Mouse (Mus musculus) intestine, embryonic 14.5 days (tissue): Measurements from ENCODE around the gene Mxi1. TPM values are rescaled to one million over a fixed set of nuclear protein-coding genes. Genes with fewer than 3 reads are reported as not detected.
A peak's percentile ranks its signal among the peaks of the same experiment; 100 is the strongest.

Experiments
- ATAC-seq: fragments of 200-750 bp; cut with Nextera tagmentation; replicated peaks from 2 replicates; pipeline ENCODE4 v1.8.0; 2017; ENCODE audit warnings: low read depth, moderate number of reproducible peaks, moderate TSS enrichment, moderate library complexity; ENCODE audit not compliant: low FRiP score, low TSS enrichment
- DNase-seq: peaks from one replicate; pipeline ENCODE4 v3.0.0-alpha.2; 2018; ENCODE audit warnings: low spot score
- H3K27ac ChIP-seq: fragments of 300-500 bp; sonication (generic); 2 replicates; pipeline ENCODE4 v1.5.1; 2014; ENCODE audit warnings: low read depth, mild to moderate bottlenecking, control low read depth
- H3K27me3 ChIP-seq: fragments of 300-500 bp; sonication (generic); replicated peaks from 2 replicates; pipeline ENCODE4 v1.6.1; 2014; ENCODE audit warnings: low read length, control low read depth; ENCODE audit not compliant: control insufficient read depth, insufficient read depth
- H3K36me3 ChIP-seq: fragments of 300-500 bp; sonication (generic); 2 replicates; pipeline ENCODE4 v1.6.1; 2014; ENCODE audit warnings: low read length, control low read depth; ENCODE audit not compliant: control insufficient read depth, insufficient read depth
- H3K4me1 ChIP-seq: fragments of 300-500 bp; sonication (generic); replicated peaks from 2 replicates; pipeline ENCODE4 v1.6.1; 2014; ENCODE audit warnings: low read length, control low read depth, mixed read lengths; ENCODE audit not compliant: control insufficient read depth, insufficient read depth
- H3K4me2 ChIP-seq: fragments of 300-500 bp; sonication (generic); 2 replicates; pipeline ENCODE4 v1.6.1; 2014; ENCODE audit warnings: low read length
- H3K4me3 ChIP-seq: fragments of 300-500 bp; sonication (generic); 2 replicates; pipeline ENCODE4 v1.5.1; 2014; ENCODE audit warnings: low read depth, low read length, control low read depth, mixed read lengths
- H3K9ac ChIP-seq: fragments of 300-500 bp; sonication (generic); 2 replicates; pipeline ENCODE4 v1.6.1; 2014; ENCODE audit warnings: mild to moderate bottlenecking, low read length
- H3K9me3 ChIP-seq: fragments of 300-500 bp; sonication (generic); 2 replicates; pipeline ENCODE4 v1.6.1; 2016; ENCODE audit warnings: low read length, control low read depth; ENCODE audit not compliant: control insufficient read depth
- WGBS: fragments of 180-500 bp; shearing (Covaris S2); extraction: QIAGEN DNeasy Blood & Tissue Kit; methylation state at CpG from one replicate; pipeline ENCODE4 v1.1.7; 2014; 5-methylcytosine and 5-hydroxymethylcytosine counted together
- polyA plus RNA-seq: library from polyadenylated mRNA; unstranded; fragments of >200 nt; fragmentation: Nextera tagmentation; extraction: Ambion mirVana; gene quantifications from 2 replicates; pipeline ENCODE4 v1.2.1, GENCODE M21; 2014

The Mxi1 gene
- polyA plus RNA-seq, 1 experiment from 2014 or later: 37.5 TPM

- no peaks in the 10 kb centered on the region for H3K27me3 ChIP-seq
- DNase-seq: no peak
- H3K4me3 ChIP-seq: no peak overlapping the region
- 20% methylated on average over 6 of the region's 6 CpGs for WGBS
- H3K27ac ChIP-seq: peak overlapping the region; percentile 71
- H3K9ac ChIP-seq: no peak overlapping the region
- no peaks in the 10 kb centered on the region for H3K36me3 ChIP-seq
- no peak for ATAC-seq
- H3K9me3 ChIP-seq: no peaks in the 10 kb centered on the region
- H3K4me1 ChIP-seq: peaks cover 18% of the 10 kb centered on the region
- no peak overlapping the region for H3K4me2 ChIP-seq
Observed at GRCm38 (mm10) chr19:53412149-53412848, 102.0 kb downstream of the Mxi1 start.

GRCm38 (mm10) chr19:53413617-53414380, 103.5 kb downstream of the Mxi1 start:
- no peak overlapping the region for H3K27ac ChIP-seq
- WGBS: 69% methylated on average over 15 of the region's 15 CpGs
- H3K36me3 ChIP-seq: no peaks in the 10 kb centered on the region
- no peaks in the 10 kb centered on the region for H3K9me3 ChIP-seq
- no peak overlapping the region for H3K4me2 ChIP-seq
- no peak overlapping the region for H3K9ac ChIP-seq
- H3K27me3 ChIP-seq: no peaks in the 10 kb centered on the region
- no peak overlapping the region for H3K4me3 ChIP-seq
- 0 out of 2 replicates have a peak, but pooled peaks have one; percentile 32 for ATAC-seq
- no peak for DNase-seq
- H3K4me1 ChIP-seq: peaks cover 18% of the 10 kb centered on the region

- Histone ChIP-seq H3K9ac (no peak overlapping the region), H3K4me3 (no peak overlapping the region), H3K36me3 (no peaks in the 10 kb centered on the region), H3K4me1 (peaks cover 18% of the 10 kb centered on the region), H3K4me2 (no peak overlapping the region), H3K27ac (no peak overlapping the region), H3K27me3 (no peaks in the 10 kb centered on the region), H3K9me3 (no peaks in the 10 kb centered on the region)
- DNase-seq (no peak), ATAC-seq (no peak)
- WGBS: 70% methylated on average over 11 of the region's 11 CpGs
Observed at GRCm38 (mm10) chr19:53414650-53415049, 104.3 kb downstream of the Mxi1 start.

GRCm38 (mm10) chr19:53415198-53415597, 104.9 kb downstream of the Mxi1 start:
- Histone ChIP-seq H3K4me2 (no peak overlapping the region), H3K27me3 (no peaks in the 10 kb centered on the region), H3K9ac (no peak overlapping the region), H3K27ac (no peak overlapping the region), H3K4me3 (no peak overlapping the region), H3K9me3 (no peaks in the 10 kb centered on the region), H3K4me1 (peaks cover 13% of the 10 kb centered on the region), H3K36me3 (no peaks in the 10 kb centered on the region)
- WGBS: 83% methylated on average over 17 of the region's 17 CpGs
- DNase-seq: no peak
- no peak for ATAC-seq

- ATAC-seq: no peak
- 44% methylated on average over 5 of the region's 5 CpGs for WGBS
Observed at GRCm38 (mm10) chr19:53419834-53420233, 109.5 kb downstream of the Mxi1 start.

GRCm38 (mm10) chr19:53420924-53421582, 110.7 kb downstream of the Mxi1 start:
- H3K9ac ChIP-seq: peak overlapping the region; percentile 10
- H3K27ac ChIP-seq: peak overlapping the region; percentile 16; the same call in 1 of the 2 replicates
- no peaks in the 10 kb centered on the region for H3K36me3 ChIP-seq
- no peaks in the 10 kb centered on the region for H3K9me3 ChIP-seq
- under 1% methylated on average over 19 of the region's 19 CpGs for WGBS
- peak overlapping the region; percentile 22 for H3K4me3 ChIP-seq
- H3K4me2 ChIP-seq: peak overlapping the region; percentile 46
- ATAC-seq (peak; percentile 94), DNase-seq (peak; percentile 86)
- H3K27me3 ChIP-seq: 0 out of 2 replicates have a peak, but pooled peaks cover 2% of the 10 kb centered on the region
- H3K4me1 ChIP-seq: peaks cover 10% of the 10 kb centered on the region; the same call in 1 of the 2 replicates

More at GRCm38 (mm10) chr19:53419834-53420233, 109.5 kb downstream of the Mxi1 start:
- Histone ChIP-seq H3K4me1 (peaks cover 10% of the 10 kb centered on the region; the same call in 1 of the 2 replicates), H3K27ac (no peak overlapping the region), H3K9me3 (no peaks in the 10 kb centered on the region), H3K9ac (no peak overlapping the region), H3K4me3 (no peak overlapping the region), H3K36me3 (no peaks in the 10 kb centered on the region), H3K4me2 (no peak overlapping the region), H3K27me3 (0 out of 2 replicates have a peak, but pooled peaks cover 2% of the 10 kb centered on the region)
- DNase-seq: peak; percentile 72

- Histone ChIP-seq H3K4me3 (peak overlapping the region; percentile 22), H3K27me3 (0 out of 2 replicates have a peak, but pooled peaks cover 2% of the 10 kb centered on the region), H3K9ac (no peak overlapping the region), H3K27ac (peak overlapping the region; percentile 47; the same call in 1 of the 2 replicates), H3K4me1 (peaks cover 10% of the 10 kb centered on the region; the same call in 1 of the 2 replicates), H3K9me3 (no peaks in the 10 kb centered on the region), H3K4me2 (peak overlapping the region; percentile 46), H3K36me3 (no peaks in the 10 kb centered on the region)
- peak; percentile 20; the same call in 1 of the 2 replicates for ATAC-seq
- under 1% methylated on average over 6 of the region's 6 CpGs for WGBS
- DNase-seq: no peak
Observed at GRCm38 (mm10) chr19:53421583-53422188, 111.4 kb downstream of the Mxi1 start.
